Mouse (Mus musculus): ENCODE measurements around the gene Tac4. TPM values are rescaled to one million over a fixed set of nuclear protein-coding genes. Genes with fewer than 3 reads are reported as not detected.

Tac4 gene
- polyA plus RNA-seq, 1 experiment, result 0.12 TPM

DNA sequence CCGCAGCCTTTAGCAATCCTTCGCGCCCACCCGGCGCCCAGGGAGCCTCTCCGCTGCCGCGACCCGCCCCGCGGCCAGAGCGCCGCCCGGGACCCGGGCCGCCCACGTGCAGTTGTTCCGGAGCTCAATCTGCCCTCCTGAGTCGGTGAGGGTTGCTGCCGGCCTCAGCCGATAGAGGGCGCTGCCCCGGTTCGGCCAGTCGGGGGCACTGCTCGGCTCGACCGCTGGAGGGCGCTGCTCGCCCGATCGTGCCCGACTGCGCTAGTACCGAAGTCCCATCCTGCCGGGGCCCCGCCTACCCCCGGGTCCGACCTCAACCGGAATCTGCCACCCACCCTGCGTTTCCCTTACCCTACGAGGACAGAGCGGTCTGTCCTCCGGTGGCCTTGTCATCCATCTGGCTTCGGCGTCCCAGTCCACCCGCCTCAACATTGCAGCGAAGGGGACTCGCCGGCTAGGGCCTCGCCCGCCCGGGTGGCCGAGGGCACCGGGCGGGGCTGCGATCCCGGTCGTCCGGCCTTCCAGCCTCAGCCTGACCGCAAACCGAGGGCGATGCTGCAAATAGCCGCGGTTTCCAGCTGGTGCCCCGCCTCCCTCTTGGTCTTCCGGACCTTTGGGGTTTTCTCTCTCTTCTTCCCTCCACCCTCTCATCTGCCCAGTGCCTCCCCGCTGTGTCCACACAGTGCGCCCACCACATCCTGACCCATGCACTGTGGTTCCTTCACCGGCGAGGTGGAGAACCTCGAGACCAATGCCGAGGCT, 2.1 kb upstream of the Tac4 start:
- peak; percentile 52 to 91 for DNase-seq (ENCODE audit: extremely low spot score in 1 of 2, low spot score in 1 of 2)

- no peak for DNase-seq (ENCODE audit: extremely low spot score in 1 of 2, low spot score in 1 of 2)
Observed at GRCm38 (mm10) chr11:95263816-95264454, 2.6 kb downstream of the Tac4 start.

- no peak for DNase-seq (ENCODE audit: extremely low spot score in 1 of 2, low spot score in 1 of 2)
Observed at GRCm38 (mm10) chr11:95264455-95265013, 3.2 kb downstream of the Tac4 start.

- DNase-seq (ENCODE audit: extremely low spot score in 1 of 2, low spot score in 1 of 2), result no peak
Observed at GRCm38 (mm10) chr11:95266540-95267245, 5.4 kb downstream of the Tac4 start.

GRCm38 (mm10) chr11:95273661-95274060, 12.3 kb downstream of the Tac4 start:
- DNase-seq (ENCODE audit: extremely low spot score in 1 of 2, low spot score in 1 of 2), result no peak

DNA sequence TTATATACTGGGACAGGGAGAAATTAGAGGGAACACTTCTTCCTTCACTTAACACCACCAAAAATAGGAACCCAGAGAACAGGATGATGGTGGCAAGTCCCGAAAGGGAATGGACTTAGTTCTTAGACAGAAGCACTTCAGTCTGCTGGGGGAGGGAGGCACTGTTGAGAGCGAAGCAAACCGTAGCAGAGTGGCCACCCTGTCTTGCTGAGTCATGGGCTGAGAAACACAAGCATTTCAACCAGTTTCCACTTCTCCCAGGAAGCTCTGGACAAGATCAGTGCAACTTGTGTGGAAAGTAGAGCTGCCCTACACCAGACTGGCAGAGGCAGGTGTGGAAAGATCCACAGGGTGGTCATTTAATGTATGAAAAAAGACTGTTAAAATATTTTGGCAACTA, 13.3 kb downstream of the Tac4 start:
- DNase-seq (ENCODE audit: extremely low spot score in 1 of 2, low spot score in 1 of 2), result no peak

DNA sequence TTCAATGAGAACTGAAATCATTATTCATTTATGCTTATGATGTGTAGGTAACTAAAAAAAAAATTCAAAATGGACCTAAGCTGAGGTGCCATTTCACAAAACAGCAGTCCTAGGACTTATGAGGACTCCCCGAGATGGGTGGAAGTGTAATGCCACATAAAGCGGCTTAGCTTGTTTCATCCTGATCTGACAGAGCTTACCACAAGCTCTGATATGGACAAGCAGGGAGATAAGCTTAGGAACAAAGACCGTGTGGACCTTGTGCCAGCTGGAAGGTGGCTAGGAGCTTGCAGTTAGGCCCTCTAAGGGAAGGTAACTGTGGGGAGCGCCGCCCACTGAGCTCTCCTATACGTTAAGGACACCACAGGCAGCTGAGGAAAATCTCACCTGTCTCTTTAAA, 14.7 kb downstream of the Tac4 start:
- no peak for DNase-seq (ENCODE audit: extremely low spot score in 1 of 2, low spot score in 1 of 2)

DNA sequence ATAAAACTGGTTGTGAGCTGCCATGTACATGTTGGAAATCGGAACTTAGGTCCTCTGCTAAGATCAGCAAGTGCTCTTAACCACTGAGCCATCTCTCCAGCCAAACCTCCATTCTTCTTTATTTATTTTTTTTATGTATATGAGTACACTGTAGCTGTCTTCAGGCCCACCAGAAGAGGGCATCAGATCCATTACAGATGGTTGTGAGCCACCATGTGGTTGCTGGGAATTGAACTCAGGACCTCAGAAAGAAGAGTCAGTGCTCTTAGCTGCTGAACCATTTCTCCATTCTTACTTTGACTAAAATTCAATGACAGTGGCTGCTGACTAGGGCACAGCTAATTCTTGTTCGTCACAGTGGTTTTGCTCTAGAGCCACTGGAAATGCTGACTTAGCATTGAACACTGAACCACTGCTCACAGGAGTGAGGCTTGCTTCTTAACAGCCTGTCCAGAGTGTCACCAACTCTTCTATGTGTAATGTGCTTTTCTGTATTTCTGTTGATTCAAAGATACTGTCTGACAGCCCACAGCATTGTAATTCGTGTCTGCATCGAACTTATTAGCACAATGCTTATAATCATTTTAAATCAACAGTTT, 17.8 kb downstream of the Tac4 start:
- no peak for DNase-seq (ENCODE audit: extremely low spot score in 1 of 2, low spot score in 1 of 2)

DNA sequence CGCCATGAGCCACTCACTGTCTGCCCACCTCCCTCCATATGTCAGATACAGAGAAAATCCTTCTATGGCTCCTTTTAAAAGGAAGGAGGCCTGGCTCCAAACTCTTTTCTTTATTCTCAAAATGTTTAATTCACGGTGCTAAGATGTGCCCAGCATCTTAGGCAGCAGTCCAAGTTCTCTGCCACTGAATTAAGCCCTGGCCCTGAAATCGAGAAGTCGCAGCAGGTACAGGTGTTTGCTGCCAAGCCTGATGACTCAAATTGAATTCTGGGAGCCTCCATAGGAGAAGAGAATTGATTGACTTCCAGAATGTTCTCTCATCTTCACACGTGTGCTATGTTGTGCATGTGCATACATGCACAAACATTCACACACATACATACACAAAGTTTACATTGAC, 21.0 kb downstream of the Tac4 start:
- no peak for DNase-seq (ENCODE audit: extremely low spot score in 1 of 2, low spot score in 1 of 2)

DNA sequence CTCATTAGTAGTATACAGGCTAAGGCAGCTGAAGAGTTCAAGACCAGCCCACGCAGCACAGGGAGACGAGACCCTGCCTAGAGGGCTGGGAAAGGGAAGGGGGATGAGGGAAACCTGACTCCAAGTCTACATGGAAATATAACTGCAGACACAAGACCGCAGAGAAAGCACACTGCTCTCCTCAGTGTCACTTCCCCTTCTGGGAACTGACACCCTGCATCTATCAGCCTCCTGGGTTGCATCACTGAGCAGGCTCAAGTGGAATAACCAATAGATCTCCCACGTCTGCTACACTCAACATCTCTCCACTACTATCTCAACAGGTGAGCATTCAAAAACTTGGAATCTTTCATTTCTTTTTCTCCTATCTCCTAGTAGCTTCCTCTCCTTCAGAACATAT, 30.7 kb downstream of the Tac4 start:
- DNase-seq (ENCODE audit: extremely low spot score in 1 of 2, low spot score in 1 of 2), result no peak

DNA sequence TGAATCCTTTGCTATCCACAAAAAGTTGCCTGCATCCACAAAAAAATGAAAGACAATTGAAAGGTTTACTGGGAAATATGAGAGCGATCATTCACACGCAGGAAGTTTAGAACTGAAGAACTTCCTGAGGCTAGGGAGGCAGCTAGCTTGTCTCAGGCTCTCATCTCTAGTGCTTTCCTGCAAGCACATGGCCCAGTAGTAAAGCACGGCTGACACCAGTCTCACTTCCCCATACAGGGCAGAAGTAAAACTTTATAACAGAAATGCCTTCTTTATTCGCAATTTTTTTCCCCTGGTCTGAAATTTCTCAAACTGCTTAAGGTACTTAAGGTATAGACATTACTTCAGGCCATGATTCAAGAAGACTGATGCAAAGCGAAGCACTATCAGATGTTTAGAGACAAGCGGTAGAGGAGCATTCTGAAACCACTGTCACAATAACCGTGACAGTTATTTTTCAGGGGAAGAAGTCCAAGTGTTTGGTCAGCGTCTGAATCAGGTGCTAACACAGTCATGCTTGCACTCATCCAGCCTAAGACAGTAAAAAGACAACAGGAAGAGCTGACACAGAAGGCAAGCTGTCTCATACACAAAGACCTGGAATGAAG, 31.8 kb downstream of the Tac4 start:
- DNase-seq (ENCODE audit: extremely low spot score in 1 of 2, low spot score in 1 of 2), result no peak

DNA sequence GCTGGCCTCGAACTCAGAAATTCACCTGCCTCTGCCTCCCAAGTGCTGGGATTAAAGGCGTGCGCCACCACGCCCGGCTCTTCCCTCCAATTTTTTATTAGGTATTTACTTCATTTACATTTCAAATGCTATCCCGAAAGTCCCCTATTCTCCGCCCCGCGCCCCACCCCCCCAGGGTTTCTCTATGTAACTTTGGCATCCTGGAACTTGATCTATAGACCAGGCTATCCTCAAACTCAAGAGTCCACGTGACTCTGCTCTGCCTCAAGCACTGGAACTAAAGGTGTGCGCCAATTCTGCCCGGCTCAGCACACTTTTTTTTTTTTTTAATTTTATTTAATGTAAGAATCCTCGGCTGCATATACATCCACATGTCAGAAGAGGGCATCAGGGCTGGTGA, 34.4 kb downstream of the Tac4 start:
- DNase-seq (ENCODE audit: extremely low spot score in 1 of 2, low spot score in 1 of 2), result no peak

DNA sequence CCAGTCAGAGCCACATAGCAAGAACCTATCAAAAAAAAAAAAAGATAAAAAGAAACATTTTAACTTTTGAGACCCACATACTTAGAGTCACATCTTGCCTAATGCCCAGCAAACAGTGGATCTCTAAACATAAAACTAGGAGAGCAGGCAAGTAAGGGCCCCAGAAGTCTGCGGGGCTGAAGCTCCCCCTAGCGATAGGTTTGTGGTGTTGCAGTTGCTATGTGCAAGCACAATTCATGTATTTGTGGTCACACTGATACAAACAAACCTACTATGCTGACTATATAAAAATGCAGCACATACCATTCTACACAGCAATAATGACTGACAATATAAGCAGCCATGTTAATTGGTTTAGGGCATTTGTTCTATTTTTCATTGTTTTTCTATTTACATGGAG, 36.8 kb downstream of the Tac4 start:
- no peak for DNase-seq (ENCODE audit: extremely low spot score in 1 of 2, low spot score in 1 of 2)

DNA sequence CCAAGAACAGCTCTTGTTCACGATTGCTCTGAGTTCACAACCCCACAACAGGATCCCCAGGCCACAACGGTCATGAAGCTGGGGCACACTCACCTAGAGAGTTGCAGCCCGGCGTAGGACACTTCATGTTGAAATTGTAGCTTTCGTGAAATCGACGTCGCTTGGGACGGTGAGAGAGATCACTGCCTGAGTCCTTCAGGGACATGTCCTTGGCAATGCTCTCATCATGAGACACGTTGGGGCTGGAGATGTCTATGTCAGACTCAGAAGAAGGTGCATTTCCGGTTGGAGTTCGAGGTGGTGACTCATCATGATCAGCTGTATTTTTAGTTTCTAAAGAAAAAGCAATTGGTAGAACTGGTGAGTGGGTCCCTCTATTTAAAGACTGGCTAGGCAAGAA, 38.6 kb downstream of the Tac4 start:
- DNase-seq (ENCODE audit: extremely low spot score in 1 of 2, low spot score in 1 of 2), result no peak

- DNase-seq (ENCODE audit: extremely low spot score in 1 of 2, low spot score in 1 of 2), result no peak
Observed at GRCm38 (mm10) chr11:95301772-95302171, 40.4 kb downstream of the Tac4 start.

GRCm38 (mm10) chr11:95305600-95305999, 44.3 kb downstream of the Tac4 start:
- no peak for DNase-seq (ENCODE audit: extremely low spot score in 1 of 2, low spot score in 1 of 2)

DNA sequence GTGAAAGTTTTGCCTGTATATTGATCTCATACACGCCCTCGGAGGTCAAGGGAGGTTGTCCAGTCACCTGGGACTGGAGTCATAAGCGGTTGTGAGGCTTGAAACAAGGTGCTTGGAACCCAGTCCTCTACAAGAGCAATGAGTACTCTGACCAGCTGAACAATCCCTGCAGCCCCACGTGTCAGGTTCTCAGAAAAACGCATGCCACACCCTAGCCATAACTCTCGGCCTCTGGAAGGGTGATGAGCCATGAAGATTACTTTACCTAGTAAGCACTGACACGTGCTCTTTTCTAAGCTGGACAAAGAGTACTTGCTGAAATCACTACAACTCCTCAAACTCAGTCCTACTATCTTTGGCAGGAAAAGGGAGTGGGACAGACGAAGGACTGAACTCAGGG, 46.2 kb downstream of the Tac4 start:
- DNase-seq (ENCODE audit: extremely low spot score in 1 of 2, low spot score in 1 of 2), result no peak

GRCm38 (mm10) chr11:95309510-95310006, 48.2 kb downstream of the Tac4 start:
- DNase-seq (ENCODE audit: extremely low spot score in 1 of 2, low spot score in 1 of 2), result peak; percentile 98 to 99

DNA sequence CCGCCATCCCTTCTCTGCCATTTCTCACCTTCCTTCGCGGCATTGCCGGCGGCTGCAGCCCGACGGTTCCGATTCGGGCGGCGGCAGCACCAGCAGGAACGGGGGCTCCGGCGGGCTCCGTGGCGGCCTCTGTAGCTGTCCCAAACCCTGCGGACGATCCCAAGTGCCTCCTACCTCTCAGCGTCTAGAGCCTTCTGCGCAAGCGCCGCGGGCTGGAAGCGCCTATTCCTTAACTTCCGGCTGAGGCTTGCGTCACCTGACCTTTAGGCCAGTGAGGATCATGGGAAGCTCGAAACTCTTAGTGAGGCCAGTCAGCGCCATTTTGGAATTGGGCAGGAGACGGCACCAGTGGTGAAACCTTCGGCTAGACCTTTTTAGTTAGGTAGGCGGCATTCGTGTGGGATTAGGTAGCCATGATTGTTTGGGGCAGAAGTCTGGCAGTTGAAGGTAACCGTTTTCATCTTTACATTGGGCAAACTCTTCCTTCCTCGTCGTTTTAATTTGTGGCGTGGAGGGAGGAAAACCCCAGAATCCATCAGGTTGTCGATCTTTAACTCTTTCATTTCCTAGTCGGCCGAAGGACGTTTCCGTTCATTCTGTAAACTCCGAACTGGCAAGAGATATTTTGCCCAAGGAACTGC, 48.8 kb downstream of the Tac4 start, which contains the start of gene Kat7:
Gene Kat7, minus strand, starts transcription at position 240 of the 641 bp plus-strand sequence.
- peak; percentile 99 for DNase-seq (ENCODE audit: extremely low spot score in 1 of 2, low spot score in 1 of 2)

Data from frontal cortex, adult 2 months (tissue).